Comparison of ENCODE assay signal across 8 mouse cellular contexts in genomic region chr5:115165895-115166814, GRCm38 (mm10). TPM values are rescaled to one million over a fixed set of nuclear protein-coding genes. Genes with fewer than 3 reads are reported as not detected.
A peak's percentile ranks its signal among the peaks of the same experiment; 100 is the strongest.
DNase-seq lines count a peak whose midpoint lies in the region; ATAC-seq lines count a peak whose summit lies in the region.

No protein-coding gene starts in this region.

- no peaks in the 10 kb centered on the region for H3K27me3 ChIP-seq in embryonic facial prominence, embryonic 13.5 days
- H3K27me3 ChIP-seq in embryonic facial prominence, embryonic 10.5 days (replicated peaks; ENCODE audit: low read depth, poor library complexity, severe bottlenecking), result no peaks in the 10 kb centered on the region
- no peaks in the 10 kb centered on the region for H3K27me3 ChIP-seq in stomach, embryonic 15.5 days (replicated peaks)
- H3K27me3 ChIP-seq in forebrain, embryonic 16.5 days (replicated peaks; ENCODE audit: control insufficient read depth, insufficient read depth, low read length), result no peaks in the 10 kb centered on the region

- no peak overlapping the region for H3K9ac ChIP-seq in embryonic facial prominence, embryonic 13.5 days
- no peak overlapping the region for H3K9ac ChIP-seq in stomach, embryonic 15.5 days
- H3K9ac ChIP-seq in forebrain, embryonic 16.5 days (replicated peaks; ENCODE audit: low read depth, low read length), result no peak overlapping the region

- H3K9me3 ChIP-seq in embryonic facial prominence, embryonic 13.5 days, result no peaks in the 10 kb centered on the region
- H3K9me3 ChIP-seq in embryonic facial prominence, embryonic 10.5 days, result no peaks in the 10 kb centered on the region
- H3K9me3 ChIP-seq in stomach, embryonic 15.5 days, result no peaks in the 10 kb centered on the region
- H3K9me3 ChIP-seq in forebrain, embryonic 16.5 days (ENCODE audit: control insufficient read depth, low read length), result no peaks in the 10 kb centered on the region

- 60% methylated on average over 11 of the region's 11 CpGs for WGBS in embryonic facial prominence, embryonic 13.5 days
- 61% methylated on average over 11 of the region's 11 CpGs for WGBS in embryonic facial prominence, embryonic 10.5 days
- WGBS in stomach, embryonic 15.5 days, result 37% methylated on average over 11 of the region's 11 CpGs
- 50% methylated on average over 11 of the region's 11 CpGs for WGBS in forebrain, embryonic 16.5 days

- ATAC-seq in embryonic facial prominence, embryonic 13.5 days (ENCODE audit: insufficient number of reproducible peaks, insufficient read depth, low FRiP score, low TSS enrichment, low read depth), result no peak
- peak; percentile 33; the same call in 1 of the 2 replicates for ATAC-seq in stomach, embryonic 15.5 days (ENCODE audit: insufficient read depth, low FRiP score, low read depth)
- no peak for ATAC-seq in forebrain, embryonic 16.5 days

- peak overlapping the region; percentile 55; the same call in 1 of the 2 replicates for H3K27ac ChIP-seq in embryonic facial prominence, embryonic 13.5 days
- H3K27ac ChIP-seq in embryonic facial prominence, embryonic 10.5 days (replicated peaks), result no peak overlapping the region
- peak overlapping the region; percentile 73 for H3K27ac ChIP-seq in stomach, embryonic 15.5 days
- no peak overlapping the region for H3K27ac ChIP-seq in forebrain, embryonic 16.5 days (ENCODE audit: low read length)

- H3K4me2 ChIP-seq in embryonic facial prominence, embryonic 13.5 days, result no peak overlapping the region
- H3K4me2 ChIP-seq in stomach, embryonic 15.5 days, result no peak overlapping the region
- no peak overlapping the region for H3K4me2 ChIP-seq in forebrain, embryonic 16.5 days (ENCODE audit: low read length)

- peaks cover 17% of the 10 kb centered on the region for H3K4me1 ChIP-seq in embryonic facial prominence, embryonic 13.5 days
- peaks cover 35% of the 10 kb centered on the region for H3K4me1 ChIP-seq in embryonic facial prominence, embryonic 10.5 days
- H3K4me1 ChIP-seq in stomach, embryonic 15.5 days, result peaks cover 37% of the 10 kb centered on the region
- 0 out of 2 replicates have a peak, but pooled peaks cover 3% of the 10 kb centered on the region for H3K4me1 ChIP-seq in forebrain, embryonic 16.5 days (replicated peaks; ENCODE audit: control insufficient read depth, insufficient read depth, low read length)

- no peak overlapping the region for H3K4me3 ChIP-seq in embryonic facial prominence, embryonic 13.5 days
- H3K4me3 ChIP-seq in embryonic facial prominence, embryonic 10.5 days, result no peak overlapping the region
- no peak overlapping the region for H3K4me3 ChIP-seq in stomach, embryonic 15.5 days (replicated peaks)
- H3K4me3 ChIP-seq in forebrain, embryonic 16.5 days (replicated peaks; ENCODE audit: low read length), result no peak overlapping the region

- H3K36me3 ChIP-seq in embryonic facial prominence, embryonic 13.5 days, result no peaks in the 10 kb centered on the region
- H3K36me3 ChIP-seq in embryonic facial prominence, embryonic 10.5 days (replicated peaks), result no peaks in the 10 kb centered on the region
- no peaks in the 10 kb centered on the region for H3K36me3 ChIP-seq in stomach, embryonic 15.5 days
- no peaks in the 10 kb centered on the region for H3K36me3 ChIP-seq in forebrain, embryonic 16.5 days (ENCODE audit: control insufficient read depth, insufficient read depth)

- DNase-seq in embryonic facial prominence, embryonic 10.5 days (ENCODE audit: low spot score), result no peak
- DNase-seq in CD4-positive helper T cell, adult 2 months (ENCODE audit: low read depth, low spot score), result peak; percentile 23
- peak; percentile 79 for DNase-seq in fat pad, adult 2 months (ENCODE audit: extremely low read depth, low read depth, low spot score)
- peak; percentile 72 for DNase-seq in kidney, postnatal 14 days
- DNase-seq in urinary bladder, adult 18-20 months (ENCODE audit: low spot score in 2 of 2), result no peak

RNA-seq across cellular contexts. Expression of gene Mlec, which starts 8.2 kb away (rescaled TPM):
- 73.4 and 79.0 TPM in 2 replicates for polyA plus RNA-seq in embryonic facial prominence, embryonic 13.5 days (2015; fragmentation: Nextera tagmentation; extraction: Ambion mirVana)
- 73.6 and 80.6 TPM in 2 replicates for polyA plus RNA-seq in embryonic facial prominence, embryonic 10.5 days (2016; fragmentation: Nextera tagmentation; extraction: Ambion mirVana)
- polyA plus RNA-seq in stomach, embryonic 15.5 days (2015; fragmentation: Nextera tagmentation; extraction: Ambion mirVana), result 89.3 and 101 TPM in 2 replicates
- 19.3 and 21.1 TPM in 2 replicates for polyA plus RNA-seq in forebrain, embryonic 16.5 days (2015; fragmentation: Nextera tagmentation; extraction: Ambion mirVana)

RNA-seq across cellular contexts. Expression of gene Cabp1, which starts 28.0 kb away (rescaled TPM):
- 1.3 and 2.0 TPM in 2 replicates for polyA plus RNA-seq in embryonic facial prominence, embryonic 13.5 days (2015; fragmentation: Nextera tagmentation; extraction: Ambion mirVana)
- polyA plus RNA-seq in embryonic facial prominence, embryonic 10.5 days (2016; fragmentation: Nextera tagmentation; extraction: Ambion mirVana), result 1.3 and 1.4 TPM in 2 replicates
- polyA plus RNA-seq in stomach, embryonic 15.5 days (2015; fragmentation: Nextera tagmentation; extraction: Ambion mirVana), result 1.5 and 1.6 TPM in 2 replicates
- 8.3 and 9.2 TPM in 2 replicates for polyA plus RNA-seq in forebrain, embryonic 16.5 days (2015; fragmentation: Nextera tagmentation; extraction: Ambion mirVana)

RNA-seq across cellular contexts. Expression of gene Unc119b, which starts 31.4 kb away (rescaled TPM):
- polyA plus RNA-seq in embryonic facial prominence, embryonic 13.5 days (2015; fragmentation: Nextera tagmentation; extraction: Ambion mirVana), result 43.5 and 44.4 TPM in 2 replicates
- polyA plus RNA-seq in embryonic facial prominence, embryonic 10.5 days (2016; fragmentation: Nextera tagmentation; extraction: Ambion mirVana), result 63.5 and 68.7 TPM in 2 replicates
- polyA plus RNA-seq in stomach, embryonic 15.5 days (2015; fragmentation: Nextera tagmentation; extraction: Ambion mirVana), result 26.6 and 29.7 TPM in 2 replicates
- polyA plus RNA-seq in forebrain, embryonic 16.5 days (2015; fragmentation: Nextera tagmentation; extraction: Ambion mirVana), result 35.3 and 39.8 TPM in 2 replicates

RNA-seq across cellular contexts. Expression of gene Acads, which starts 47.0 kb away (rescaled TPM):
- polyA plus RNA-seq in embryonic facial prominence, embryonic 13.5 days (2015; fragmentation: Nextera tagmentation; extraction: Ambion mirVana), result 48.2 and 52.5 TPM in 2 replicates
- 72.6 and 78.7 TPM in 2 replicates for polyA plus RNA-seq in embryonic facial prominence, embryonic 10.5 days (2016; fragmentation: Nextera tagmentation; extraction: Ambion mirVana)
- polyA plus RNA-seq in stomach, embryonic 15.5 days (2015; fragmentation: Nextera tagmentation; extraction: Ambion mirVana), result 64.1 and 71.1 TPM in 2 replicates
- 18.0 and 19.8 TPM in 2 replicates for polyA plus RNA-seq in forebrain, embryonic 16.5 days (2015; fragmentation: Nextera tagmentation; extraction: Ambion mirVana)

Comparison
In these comparisons a context has a peak if more than half of its experiments do, and no peak if none do; other contexts are left out.
1. H3K27ac ChIP-seq: peak in embryonic facial prominence, embryonic 13.5 days (single experiment) and stomach, embryonic 15.5 days (single experiment); none in embryonic facial prominence, embryonic 10.5 days (single experiment) and forebrain, embryonic 16.5 days (single experiment).
2. DNase-seq: peak in CD4-positive helper T cell, adult 2 months (single experiment), fat pad, adult 2 months (single experiment) and kidney, postnatal 14 days (single experiment); none in embryonic facial prominence, embryonic 10.5 days (single experiment) and urinary bladder, adult 18-20 months (0 of 2).